Mouse (Mus musculus): ENCODE data around the gene Chrm4.
A peak's percentile ranks its signal among the peaks of the same experiment; 100 is the strongest.

DNA sequence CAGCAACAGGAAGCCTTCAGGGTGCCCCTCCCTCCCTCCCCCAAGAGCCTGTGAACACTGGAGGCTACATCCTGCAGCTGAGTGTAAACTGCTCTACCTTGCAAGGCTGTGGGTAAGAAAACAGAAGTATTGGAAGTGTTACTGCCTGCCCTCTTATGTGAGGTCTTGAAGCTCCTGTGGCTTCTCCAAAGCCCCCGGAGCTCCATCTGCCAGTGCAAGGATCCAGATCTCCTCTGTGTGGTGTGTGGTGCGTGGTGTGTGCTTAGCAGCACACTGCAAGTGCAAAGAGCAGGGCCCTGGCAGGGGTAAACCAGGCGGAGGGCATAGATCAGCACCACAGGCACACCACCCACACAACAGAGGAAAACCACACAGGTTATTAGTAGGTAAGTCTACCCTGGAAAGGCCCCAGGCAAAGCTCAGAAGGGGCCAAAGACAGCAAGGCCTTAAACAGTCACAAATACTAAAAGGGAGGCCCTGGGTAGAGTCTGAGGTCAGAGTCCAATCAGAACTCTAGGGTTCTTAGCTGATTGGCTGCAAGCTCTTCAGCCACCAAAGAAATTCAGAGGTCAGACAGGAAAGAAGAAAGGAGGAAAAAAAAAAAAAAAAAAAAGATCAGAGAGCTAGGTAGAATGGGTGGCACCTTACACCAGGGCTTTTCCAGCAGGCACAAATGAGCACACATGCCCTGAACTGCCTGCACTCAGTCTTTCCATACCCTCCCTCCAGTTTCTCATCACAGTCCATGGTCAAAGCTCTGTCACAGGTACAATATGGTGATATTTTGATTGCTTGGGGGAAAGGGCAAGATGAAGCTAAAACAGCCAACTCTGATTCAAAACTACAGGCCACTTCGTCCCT is 35.1 kb downstream of the Chrm4 start:
- no peak for TF ChIP-seq CTCF (IDR thresholded peaks at IDR 0.05; ENCODE audit: low read depth, low read length)
- TF ChIP-seq POLR2A (IDR thresholded peaks at IDR 0.05; ENCODE audit: extremely low read depth, insufficient read depth, low read length), result 0 out of 2 replicates have a peak, but pooled peaks have one; percentile 7
